Mouse (Mus musculus) hindbrain, embryonic 12.5 days (tissue): ENCODE measurements at regions not wholly inside any gene's neighbourhood (a gene's known extent, or its start where the extent isn't known, plus 50 kb on each side); places are given as distances from the start of the nearest gene placed in this dataset.

Experiments used
- ATAC-seq: fragments of 200-750 bp; cut with Nextera tagmentation; 2 replicates; pipeline ENCODE4 v1.8.0; 2017; ENCODE audit warnings: moderate TSS enrichment; ENCODE audit not compliant: low FRiP score
- H3K27ac ChIP-seq: fragments of 300-500 bp; sonication (generic); 2 replicates; pipeline ENCODE4 v1.5.1; 2016; ENCODE audit warnings: mild to moderate bottlenecking
- H3K27me3 ChIP-seq: fragments of 300-500 bp; sonication (generic); 2 replicates; pipeline ENCODE4 v1.6.1; 2016; ENCODE audit warnings: mild to moderate bottlenecking
- H3K36me3 ChIP-seq: fragments of 300-500 bp; sonication (generic); 2 replicates; pipeline ENCODE4 v1.6.1; 2016; ENCODE audit warnings: mild to moderate bottlenecking
- H3K4me1 ChIP-seq: fragments of 300-500 bp; sonication (generic); 2 replicates; pipeline ENCODE4 v1.6.1; 2016
- H3K4me2 ChIP-seq: fragments of 300-500 bp; sonication (generic); replicated peaks from 2 replicates; pipeline ENCODE4 v1.6.1; 2016; ENCODE audit warnings: mild to moderate bottlenecking
- H3K4me3 ChIP-seq: fragments of 300-500 bp; sonication (generic); 2 replicates; pipeline ENCODE4 v1.5.1; 2016; ENCODE audit warnings: mild to moderate bottlenecking
- H3K9ac ChIP-seq: fragments of 300-500 bp; sonication (generic); 2 replicates; pipeline ENCODE4 v1.6.1; 2016; ENCODE audit warnings: mild to moderate bottlenecking, moderate library complexity
- H3K9me3 ChIP-seq: fragments of 300-500 bp; sonication (generic); replicated peaks from 2 replicates; pipeline ENCODE4 v1.6.1; 2016; ENCODE audit warnings: mild to moderate bottlenecking
- WGBS: fragments of 180-500 bp; shearing (Covaris S2); methylation state at CpG from one replicate; pipeline ENCODE4 v1.1.7; 2016; 5-methylcytosine and 5-hydroxymethylcytosine counted together

DNA sequence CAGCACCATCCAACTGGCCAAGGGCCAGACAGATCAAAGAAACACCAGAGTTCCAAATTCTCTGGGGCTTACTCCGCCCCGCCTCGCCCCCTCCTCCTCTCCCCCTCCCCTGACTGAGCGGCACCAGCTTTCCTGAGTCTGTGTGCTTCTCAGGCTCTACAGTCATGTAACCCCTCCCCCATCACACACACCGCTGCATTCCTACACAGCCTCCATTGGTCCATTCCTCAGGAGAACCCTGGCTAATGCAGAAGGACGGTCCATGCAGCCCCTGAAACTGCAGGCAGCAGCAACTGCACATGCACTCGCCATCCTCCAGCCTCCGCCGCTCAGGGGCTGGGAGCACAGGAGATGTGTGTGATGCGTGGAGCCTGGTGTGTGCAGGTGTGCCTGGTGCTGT, 90.6 kb upstream of the Slc22a12 start:
- H3K4me2 ChIP-seq, result no peak overlapping the region
- no peak overlapping the region for H3K27ac ChIP-seq
- H3K4me3 ChIP-seq, result no peak overlapping the region
- WGBS, result 55% methylated on average over 10 of the region's 10 CpGs
- no peak for ATAC-seq
- H3K9me3 ChIP-seq, result 0 out of 2 replicates have a peak, but pooled peaks cover under 1% of the 10 kb centered on the region
- H3K27me3 ChIP-seq, result no peaks in the 10 kb centered on the region
- H3K36me3 ChIP-seq, result no peaks in the 10 kb centered on the region
- 0 out of 2 replicates have a peak overlapping the region, but pooled peaks have one; percentile 13 for H3K9ac ChIP-seq
- peaks cover 5% of the 10 kb centered on the region; the same call in 1 of the 2 replicates for H3K4me1 ChIP-seq

- H3K27ac ChIP-seq, result no peak overlapping the region
- H3K4me1 ChIP-seq, result peaks cover 5% of the 10 kb centered on the region; the same call in 1 of the 2 replicates
- H3K4me3 ChIP-seq, result no peak overlapping the region
- H3K36me3 ChIP-seq, result no peaks in the 10 kb centered on the region
- no peak overlapping the region for H3K4me2 ChIP-seq
- no peak for ATAC-seq
- no peaks in the 10 kb centered on the region for H3K9me3 ChIP-seq
- WGBS, result 85% methylated on average over 5 of the region's 5 CpGs
- H3K27me3 ChIP-seq, result no peaks in the 10 kb centered on the region
- H3K9ac ChIP-seq, result no peak overlapping the region
These were observed 89.0 kb upstream of the Slc22a12 start for GRCm38 (mm10) chr19:6631817-6632216.

- Histone ChIP-seq H3K27ac (no peak overlapping the region), H3K4me2 (no peak overlapping the region), H3K36me3 (no peaks in the 10 kb centered on the region), H3K9ac (no peak overlapping the region), H3K9me3 (no peaks in the 10 kb centered on the region), H3K4me3 (no peak overlapping the region), H3K4me1 (peaks cover 5% of the 10 kb centered on the region; the same call in 1 of the 2 replicates), H3K27me3 (no peaks in the 10 kb centered on the region)
- ATAC-seq, result no peak
- 86% methylated on average over 4 of the region's 4 CpGs for WGBS
These were observed 87.7 kb upstream of the Slc22a12 start for GRCm38 (mm10) chr19:6630613-6630940.

DNA sequence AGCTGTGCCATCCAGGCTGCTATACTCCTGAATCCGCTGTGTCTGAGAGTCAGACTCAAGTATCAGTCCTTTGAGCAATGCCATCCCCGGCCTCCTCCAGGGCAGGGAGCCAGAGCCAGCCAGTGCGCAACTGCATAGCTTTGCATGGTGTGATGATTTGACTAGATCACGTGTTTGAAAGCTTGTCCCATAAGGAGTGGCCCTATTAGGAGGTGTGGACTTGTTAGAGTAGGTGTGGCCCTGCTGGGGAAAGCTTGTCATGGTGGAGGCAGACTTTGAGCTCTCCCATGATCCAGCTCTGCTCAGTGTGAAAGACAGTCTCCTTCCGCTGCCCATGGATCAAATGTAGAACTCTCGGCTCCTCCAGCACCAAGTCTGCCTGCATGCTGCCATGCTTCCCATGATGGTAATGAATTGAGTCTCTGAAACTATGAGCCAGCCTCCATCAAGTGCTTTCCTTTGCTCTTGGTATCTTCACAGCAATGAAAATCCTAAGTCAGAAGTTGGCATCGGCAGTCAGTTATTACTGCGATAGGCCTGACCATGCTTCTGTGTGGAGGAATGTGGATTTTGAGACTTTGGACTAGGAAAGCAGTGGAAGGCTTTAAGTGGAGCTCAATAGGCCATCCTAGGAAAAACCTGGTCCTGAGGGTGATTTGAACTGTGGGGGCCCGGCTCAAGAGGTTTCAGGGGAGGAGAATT, 87.2 kb upstream of the Slc22a12 start:
- 88% methylated on average over 9 of the region's 9 CpGs for WGBS
- H3K27ac ChIP-seq, result no peak overlapping the region

DNA sequence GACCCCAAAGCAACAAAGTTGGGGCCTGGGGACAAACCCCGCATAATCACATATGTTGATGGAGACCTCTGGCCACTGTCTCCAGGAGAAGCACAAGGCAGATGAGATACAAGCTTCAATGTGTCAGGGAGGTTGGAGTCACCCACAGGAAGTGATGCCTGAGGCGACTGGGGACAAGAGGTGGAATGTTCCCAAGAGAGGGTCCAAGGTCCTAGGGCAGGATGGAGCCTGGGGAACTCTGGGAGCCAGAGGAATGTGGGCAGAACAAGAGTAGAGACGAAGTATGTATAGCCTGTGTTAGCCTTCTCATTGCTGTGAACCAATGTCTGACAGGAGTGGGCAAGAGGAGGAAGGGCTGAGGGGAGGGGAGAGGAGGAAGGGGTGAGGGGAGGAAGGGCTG, 82.7 kb upstream of the Slc22a12 start:
- Histone ChIP-seq H3K27ac (no peak overlapping the region), H3K9ac (no peak overlapping the region), H3K4me3 (no peak overlapping the region), H3K36me3 (no peaks in the 10 kb centered on the region), H3K4me1 (0 out of 2 replicates have a peak, but pooled peaks cover 2% of the 10 kb centered on the region), H3K9me3 (no peaks in the 10 kb centered on the region), H3K27me3 (no peaks in the 10 kb centered on the region), H3K4me2 (no peak overlapping the region)
- no peak for ATAC-seq
- 76% methylated on average over 3 of the region's 3 CpGs for WGBS

More for the DNA sequence above, 87.2 kb upstream of the Slc22a12 start:
- no peak overlapping the region for H3K4me2 ChIP-seq
- H3K27me3 ChIP-seq, result no peaks in the 10 kb centered on the region
- H3K4me3 ChIP-seq, result no peak overlapping the region
- peaks cover 7% of the 10 kb centered on the region; the same call in 1 of the 2 replicates for H3K4me1 ChIP-seq
- no peak overlapping the region for H3K9ac ChIP-seq
- no peaks in the 10 kb centered on the region for H3K36me3 ChIP-seq
- no peaks in the 10 kb centered on the region for H3K9me3 ChIP-seq
- no peak for ATAC-seq

GRCm38 (mm10) chr19:6621023-6621422, 78.2 kb upstream of the Slc22a12 start:
- no peaks in the 10 kb centered on the region for H3K9me3 ChIP-seq
- H3K4me3 ChIP-seq, result no peak overlapping the region
- 0 out of 2 replicates have a peak, but pooled peaks cover 2% of the 10 kb centered on the region for H3K4me1 ChIP-seq
- no peak for ATAC-seq
- no peak overlapping the region for H3K27ac ChIP-seq
- no peak overlapping the region for H3K9ac ChIP-seq
- H3K36me3 ChIP-seq, result no peaks in the 10 kb centered on the region
- no peak overlapping the region for H3K4me2 ChIP-seq
- WGBS, result 85% methylated on average over 6 of the region's 6 CpGs
- no peaks in the 10 kb centered on the region for H3K27me3 ChIP-seq

GRCm38 (mm10) chr19:6619546-6619945, 76.7 kb upstream of the Slc22a12 start:
- WGBS, result 81% methylated on average over 6 of the region's 6 CpGs
- Histone ChIP-seq H3K27ac (no peak overlapping the region), H3K9ac (no peak overlapping the region), H3K4me3 (no peak overlapping the region), H3K27me3 (no peaks in the 10 kb centered on the region), H3K9me3 (no peaks in the 10 kb centered on the region), H3K4me1 (no peaks in the 10 kb centered on the region), H3K4me2 (no peak overlapping the region), H3K36me3 (no peaks in the 10 kb centered on the region)
- no peak for ATAC-seq

DNA sequence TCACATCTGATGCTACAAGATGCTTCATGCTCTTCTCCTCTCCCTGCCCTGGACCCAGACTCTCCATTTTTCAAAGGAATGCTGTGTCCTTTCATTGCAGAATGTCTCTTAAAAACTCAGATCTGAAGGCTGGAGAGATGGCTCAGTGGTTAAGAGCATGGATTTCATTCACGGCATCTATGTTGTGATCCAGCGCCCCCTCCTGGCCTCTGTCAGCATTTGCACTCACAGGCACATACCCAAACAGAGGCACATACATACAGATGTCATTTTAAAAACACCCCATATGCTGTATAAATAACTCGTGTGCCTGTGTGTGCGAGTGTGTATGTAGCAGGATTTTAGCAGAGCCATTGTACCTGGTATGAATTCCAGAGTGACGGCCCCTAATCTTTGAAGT, 73.8 kb upstream of the Slc22a12 start:
- no peaks in the 10 kb centered on the region for H3K27me3 ChIP-seq
- H3K4me3 ChIP-seq, result no peak overlapping the region
- no peak overlapping the region for H3K4me2 ChIP-seq
- no peaks in the 10 kb centered on the region for H3K36me3 ChIP-seq
- H3K9ac ChIP-seq, result no peak overlapping the region
- H3K4me1 ChIP-seq, result no peaks in the 10 kb centered on the region
- no peak overlapping the region for H3K27ac ChIP-seq
- 84% methylated on average over 5 of the region's 5 CpGs for WGBS
- ATAC-seq, result no peak
- H3K9me3 ChIP-seq, result no peaks in the 10 kb centered on the region

- H3K9ac ChIP-seq, result no peak overlapping the region
- H3K27me3 ChIP-seq, result no peaks in the 10 kb centered on the region
- peaks cover 10% of the 10 kb centered on the region for H3K4me1 ChIP-seq
- no peaks in the 10 kb centered on the region for H3K36me3 ChIP-seq
- no peak overlapping the region for H3K4me2 ChIP-seq
- H3K4me3 ChIP-seq, result no peak overlapping the region
- H3K27ac ChIP-seq, result no peak overlapping the region
- no peaks in the 10 kb centered on the region for H3K9me3 ChIP-seq
- 79% methylated on average over 7 of the region's 7 CpGs for WGBS
- ATAC-seq, result no peak
These were observed 69.6 kb upstream of the Slc22a12 start for GRCm38 (mm10) chr19:6612441-6612840.

GRCm38 (mm10) chr19:6611921-6612320, 69.1 kb upstream of the Slc22a12 start:
- no peaks in the 10 kb centered on the region for H3K36me3 ChIP-seq
- no peak overlapping the region for H3K4me3 ChIP-seq
- H3K4me1 ChIP-seq, result peaks cover 10% of the 10 kb centered on the region
- no peaks in the 10 kb centered on the region for H3K9me3 ChIP-seq
- no peaks in the 10 kb centered on the region for H3K27me3 ChIP-seq
- H3K4me2 ChIP-seq, result no peak overlapping the region
- 92% methylated on average over 5 of the region's 5 CpGs for WGBS
- H3K27ac ChIP-seq, result no peak overlapping the region
- H3K9ac ChIP-seq, result no peak overlapping the region
- ATAC-seq, result no peak

- Histone ChIP-seq H3K36me3 (no peaks in the 10 kb centered on the region), H3K4me2 (no peak overlapping the region), H3K27ac (no peak overlapping the region), H3K9ac (no peak overlapping the region), H3K4me1 (peaks cover 10% of the 10 kb centered on the region), H3K4me3 (no peak overlapping the region), H3K9me3 (no peaks in the 10 kb centered on the region), H3K27me3 (no peaks in the 10 kb centered on the region)
- no peak for ATAC-seq
- 78% methylated on average over 5 of the region's 5 CpGs for WGBS
These were observed 67.9 kb upstream of the Slc22a12 start for GRCm38 (mm10) chr19:6610715-6611114.

DNA sequence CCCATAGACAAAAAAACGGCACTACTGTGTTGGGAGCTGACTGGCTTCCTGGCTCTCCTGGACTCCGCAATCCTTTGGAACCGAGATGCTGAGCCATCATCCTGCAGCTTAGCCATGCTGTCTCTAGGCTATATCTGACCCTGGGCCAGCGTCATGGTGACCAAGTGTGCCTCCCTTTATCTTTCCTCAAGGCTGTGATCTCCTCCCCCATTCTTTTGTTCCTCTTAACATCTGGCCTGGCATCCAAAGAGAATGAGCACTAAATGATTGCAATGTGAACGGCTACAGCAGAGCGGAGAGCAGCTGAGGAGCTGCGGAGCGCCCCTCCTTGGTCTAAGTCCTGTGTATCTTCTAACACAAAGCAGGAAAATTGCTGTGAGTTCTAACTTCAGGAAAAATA, 67.2 kb upstream of the Slc22a12 start:
- no peak overlapping the region for H3K27ac ChIP-seq
- H3K4me1 ChIP-seq, result peaks cover 10% of the 10 kb centered on the region
- H3K9me3 ChIP-seq, result no peaks in the 10 kb centered on the region
- WGBS, result 31% methylated on average over 8 of the region's 8 CpGs
- H3K4me3 ChIP-seq, result no peak overlapping the region
- H3K4me2 ChIP-seq, result no peak overlapping the region
- no peaks in the 10 kb centered on the region for H3K36me3 ChIP-seq
- H3K9ac ChIP-seq, result no peak overlapping the region
- no peaks in the 10 kb centered on the region for H3K27me3 ChIP-seq
- no peak for ATAC-seq

DNA sequence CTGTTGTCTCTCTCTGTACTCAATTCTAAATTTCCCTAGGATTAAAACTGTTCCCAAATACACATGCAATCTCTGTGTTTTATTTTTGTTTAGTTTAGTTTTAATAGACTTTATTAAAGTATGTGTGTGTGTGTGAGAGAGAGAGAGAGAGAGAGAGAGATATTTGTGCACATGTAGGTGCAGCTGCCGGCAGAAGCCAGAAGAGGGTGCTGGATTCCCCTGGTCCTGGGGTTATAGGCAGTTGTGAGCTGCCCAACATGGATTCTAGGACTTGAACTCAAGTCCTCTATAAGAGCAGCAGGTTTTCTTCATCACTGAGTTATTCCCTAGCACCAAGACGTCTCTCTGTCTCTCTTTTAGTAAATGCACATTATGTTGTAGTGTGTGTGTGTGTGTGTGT, 64.7 kb upstream of the Slc22a12 start:
- ATAC-seq, result no peak
- Histone ChIP-seq H3K27me3 (no peaks in the 10 kb centered on the region), H3K4me1 (peaks cover 10% of the 10 kb centered on the region), H3K4me2 (no peak overlapping the region), H3K4me3 (no peak overlapping the region), H3K36me3 (no peaks in the 10 kb centered on the region), H3K27ac (no peak overlapping the region), H3K9me3 (no peaks in the 10 kb centered on the region), H3K9ac (no peak overlapping the region)
- WGBS, result 75% methylated on average over 2 of the region's 2 CpGs
